Comparison of ENCODE assay signal across 24 mouse cellular contexts in genomic region chr2:132260601-132261000, GRCm38 (mm10). TPM values are rescaled to one million over a fixed set of nuclear protein-coding genes. Genes with fewer than 3 reads are reported as not detected.
DNase-seq lines count a peak whose midpoint lies in the region; ATAC-seq and TF ChIP-seq lines count a peak whose summit lies in the region.
"Had no signal": no experiment of that assay in that cellular context is flagged by ENCODE, and none has a peak within 500 bp of the region (broad histone marks: within the 10 kb centered on the region; RNA-seq: fewer than 3 reads in every experiment).

No protein-coding gene starts in this region.

- no peak overlapping the region for H3K4me3 ChIP-seq in MEL (ENCODE audit: control insufficient read depth in 1 of 2, insufficient read depth in 1 of 2, low read depth in 2 of 2, low read length in 2 of 2)
- no peak overlapping the region for H3K4me3 ChIP-seq in forebrain, embryonic 14.5 days (ENCODE audit: low read depth, low read length)

- TF ChIP-seq CTCF in MEL (IDR thresholded peaks at IDR 0.05 in 2 of 3, conservative IDR thresholded peaks at IDR 0.05 in 1 of 3; ENCODE audit: control insufficient read depth in 1 of 3, insufficient read depth in 1 of 3, low read depth in 2 of 3, low read length in 3 of 3, poor library complexity in 1 of 3, severe bottlenecking in 1 of 3): no peak

- H3K36me3 ChIP-seq in MEL (ENCODE audit: control insufficient read depth in 1 of 2, insufficient read depth in 2 of 2, low read length in 2 of 2): peaks cover 0 to 12% of the 10 kb centered on the region in 2 experiments; a peak in 2 of 4 replicates
- H3K36me3 ChIP-seq in forebrain, embryonic 14.5 days (ENCODE audit: control insufficient read depth, insufficient read depth, low read length): no peaks in the 10 kb centered on the region

- no peak overlapping the region for H3K9ac ChIP-seq in MEL (ENCODE audit: control insufficient read depth, low read depth, low read length, poor library complexity, severe bottlenecking)
- H3K9ac ChIP-seq in forebrain, embryonic 14.5 days (ENCODE audit: low read length): no peak overlapping the region

- no peak for TF ChIP-seq EP300 in MEL (IDR thresholded peaks at IDR 0.05; ENCODE audit: low read depth in 1 of 2, low read length in 2 of 2)

- WGBS in forebrain, embryonic 14.5 days: 90% methylated on average over 3 of the region's 3 CpGs

- H3K79me2 ChIP-seq in MEL (ENCODE audit: control insufficient read depth, insufficient read depth, low read length, poor library complexity): peaks cover 5% of the 10 kb centered on the region

- no peak for TF ChIP-seq POLR2A in MEL (IDR thresholded peaks at IDR 0.05; ENCODE audit: control insufficient read depth in 1 of 2, insufficient read depth in 1 of 2, low read depth in 1 of 2, low read length in 2 of 2, poor library complexity in 1 of 2)

- no peak for ATAC-seq in activated CD4-positive, CD25-positive, alpha-beta regulatory T cell, adult 4 months
- no peak for ATAC-seq in forebrain, embryonic 14.5 days
- ATAC-seq: CD4-positive, CD25-positive, alpha-beta regulatory T cell, adult 4 months; Patski had no signal

- H3K9me3 ChIP-seq in MEL (replicated peaks; ENCODE audit: insufficient read depth, low read length): no peaks in the 10 kb centered on the region
- H3K9me3 ChIP-seq in forebrain, embryonic 14.5 days (replicated peaks; ENCODE audit: control insufficient read depth, low read length): no peaks in the 10 kb centered on the region
- H3K9me3 ChIP-seq: G1E had no signal

- no peaks in the 10 kb centered on the region for H3K27me3 ChIP-seq in MEL (ENCODE audit: control insufficient read depth in 1 of 2, insufficient read depth in 2 of 2, low read length in 2 of 2)
- no peaks in the 10 kb centered on the region for H3K27me3 ChIP-seq in forebrain, embryonic 14.5 days (replicated peaks; ENCODE audit: control insufficient read depth, insufficient read depth, low read length)
- H3K27me3 ChIP-seq: CH12.LX, Patski had no signal

- H3K27ac ChIP-seq in MEL (ENCODE audit: control insufficient read depth, low read depth, low read length): no peak overlapping the region
- H3K27ac ChIP-seq in forebrain, embryonic 14.5 days (ENCODE audit: low read depth, low read length): no peak overlapping the region

- no peak overlapping the region for H3K4me2 ChIP-seq in forebrain, embryonic 14.5 days (ENCODE audit: low read length)

- TF ChIP-seq RAD21 in MEL (IDR thresholded peaks at IDR 0.05; ENCODE audit: low read depth, low read length): no peak

- H3K4me1 ChIP-seq in MEL (ENCODE audit: control insufficient read depth in 1 of 2, insufficient read depth in 2 of 2, low read length in 2 of 2): peaks cover 3 to 11% of the 10 kb centered on the region in 2 experiments; a peak in 3 of 4 replicates
- peaks cover 14% of the 10 kb centered on the region for H3K4me1 ChIP-seq in forebrain, embryonic 14.5 days (ENCODE audit: control insufficient read depth, insufficient read depth, low read length)

- DNase-seq in 416B (ENCODE audit: low read depth) (peak; percentile 19), MEL (ENCODE audit: low read depth, low spot score) (peak; percentile 52), R1 (ENCODE audit: low read depth, low spot score) (peak; percentile 55)
- no peak for DNase-seq in forebrain, embryonic 14.5 days (ENCODE audit: low spot score)
- no peak for DNase-seq in right cerebral cortex, adult 2 months (ENCODE audit: low spot score in 2 of 2)
- DNase-seq: adrenal gland, adult 2 months; adrenal gland, adult 8-10 months; adrenal gland, postnatal 10 days; adrenal gland, postnatal 14 days; adrenal gland, postnatal 25 days; adrenal gland, postnatal 36 days; B cell, adult 2 months; cerebellum, adult 11 months; cerebellum, adult 11-12 months; cerebellum, adult 18-20 months; cerebellum, adult 2 months; cerebellum, adult 8-10 months; cerebellum, adult 9-10 months; cerebellum, adult 9-11 months had no signal

TF ChIP-seq in MEL, 35 proteins besides CTCF, POLR2A, EP300 and RAD21:
- TF ChIP-seq ZC3H11A (IDR thresholded peaks at IDR 0.05; ENCODE audit: low read depth, low read length): no peak
- 0 out of 2 replicates have a peak, but pooled peaks have one; percentile 43 for TF ChIP-seq MAX (IDR thresholded peaks at IDR 0.05; ENCODE audit: low read length)

RNA-seq across cellular contexts. Expression of gene Cds2, which starts 2.3 kb away (rescaled TPM):
- total RNA-seq in MEL (2012; rRNA removed): 8.8 and 10.3 TPM in 2 replicates
- polyA plus RNA-seq in MEL (2012; ENCODE audit: insufficient read depth in 1 of 2, insufficient read length in 2 of 2, low read depth in 1 of 2, low replicate concordance in 2 of 2, missing spikeins in 1 of 2): 10 to 100 TPM in 1 of 2 experiments, not detected in 1; 28.5 TPM
- 10 to 100 TPM; 21.6 to 28.3 TPM for polyA plus RNA-seq in activated CD4-positive, CD25-positive, alpha-beta regulatory T cell, adult 4 months (2017; shearing (Covaris generic))
- 23.2 and 29.3 TPM in 2 replicates for polyA plus RNA-seq in forebrain, embryonic 14.5 days (2014; fragmentation: Nextera tagmentation; extraction: Ambion mirVana)

RNA-seq across cellular contexts. Expression of gene Pcna, which starts 7.5 kb away (rescaled TPM):
- 398 and 427 TPM in 2 replicates for total RNA-seq in MEL (2012; rRNA removed)
- polyA plus RNA-seq in MEL (2012; ENCODE audit: insufficient read depth in 1 of 2, insufficient read length in 2 of 2, low read depth in 1 of 2, low replicate concordance in 2 of 2, missing spikeins in 1 of 2): 100 to 1,000 TPM; 308 to 541 TPM
- polyA plus RNA-seq in activated CD4-positive, CD25-positive, alpha-beta regulatory T cell, adult 4 months (2017; shearing (Covaris generic)): 100 to 1,000 TPM; 185 to 199 TPM
- 217 and 258 TPM in 2 replicates for polyA plus RNA-seq in forebrain, embryonic 14.5 days (2014; fragmentation: Nextera tagmentation; extraction: Ambion mirVana)

RNA-seq across cellular contexts. Expression of gene Tmem230, which starts 13.0 kb away (rescaled TPM):
- 8.3 and 9.1 TPM in 2 replicates for total RNA-seq in MEL (2012; rRNA removed)
- 10 to 100 TPM in 1 of 2 experiments, not detected in 1; 21.5 TPM for polyA plus RNA-seq in MEL (2012; ENCODE audit: insufficient read depth in 1 of 2, insufficient read length in 2 of 2, low read depth in 1 of 2, low replicate concordance in 2 of 2, missing spikeins in 1 of 2)
- 10 to 100 TPM; 40.0 to 40.5 TPM for polyA plus RNA-seq in activated CD4-positive, CD25-positive, alpha-beta regulatory T cell, adult 4 months (2017; shearing (Covaris generic))
- polyA plus RNA-seq in forebrain, embryonic 14.5 days (2014; fragmentation: Nextera tagmentation; extraction: Ambion mirVana): 51.3 and 53.6 TPM in 2 replicates

Comparison
In these comparisons a context has a peak if more than half of its experiments do, and no peak if none do; other contexts are left out.
1. DNase-seq: peak in 416B (single experiment), MEL (single experiment) and R1 (single experiment); none in forebrain, embryonic 14.5 days (single experiment) and right cerebral cortex, adult 2 months (0 of 2).